Mouse (Mus musculus) 3134 (cell line): ENCODE measurements around the gene Sec11a.

Experiments used
- DNase-seq: peaks from one replicate; pipeline ENCODE4 v3.0.0-alpha.2; 2011; ENCODE audit warnings: low spot score; ENCODE audit not compliant: insufficient read length; ENCODE audit errors: extremely low read depth

The Sec11a gene

DNA sequence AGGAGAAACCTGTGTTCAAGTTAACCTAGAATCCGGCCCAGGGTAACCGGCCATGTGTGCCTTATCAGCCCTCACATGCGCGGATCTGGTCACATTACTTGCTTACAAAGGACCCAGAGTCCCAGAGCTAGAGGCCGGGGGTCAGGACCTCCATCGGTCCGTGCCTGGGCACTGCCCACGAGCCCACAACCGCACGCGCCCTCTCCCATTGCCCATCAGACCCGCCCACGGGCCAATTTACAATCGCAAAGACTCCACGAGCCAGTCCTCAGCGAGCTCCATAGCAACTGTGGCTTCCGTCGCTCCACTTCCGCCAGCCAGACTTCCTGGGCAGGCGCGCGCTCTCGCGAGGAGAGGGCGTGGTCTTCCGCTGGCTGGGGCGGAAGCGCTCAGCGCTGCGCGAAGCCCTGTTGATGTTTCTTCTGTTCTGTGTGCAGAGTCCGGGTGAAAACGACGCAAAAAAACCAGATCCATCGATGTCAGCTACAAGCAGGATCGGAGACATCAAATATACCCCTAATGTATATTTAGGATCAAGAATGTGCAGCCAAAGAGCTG, 46.6 kb downstream of the Sec11a start, which contains the start of gene Wdr73:
TSS of gene Wdr73 (minus strand) at position 326 of the 558 bp plus-strand sequence.
- peak; percentile 89 for DNase-seq

DNA sequence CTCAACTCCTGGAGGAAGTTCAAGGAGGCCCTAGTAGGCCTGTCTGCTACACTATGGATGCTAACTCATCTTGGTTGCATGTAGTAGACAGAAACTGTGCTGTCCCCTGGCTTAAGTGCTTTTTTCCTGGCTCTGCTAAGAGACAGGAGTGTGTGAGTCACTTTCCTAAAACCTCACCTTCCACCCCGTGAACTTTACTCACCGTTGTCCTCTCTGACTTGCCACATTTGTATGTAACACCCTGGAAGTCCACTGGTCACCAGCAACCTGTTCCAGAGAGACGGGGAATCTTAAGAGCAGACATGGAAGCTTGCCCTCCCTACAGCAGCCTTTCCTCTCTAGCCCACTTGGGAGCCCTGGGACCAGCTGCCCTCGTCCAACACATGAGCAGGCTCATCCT, 49.9 kb downstream of the Sec11a start:
- DNase-seq: no peak

DNA sequence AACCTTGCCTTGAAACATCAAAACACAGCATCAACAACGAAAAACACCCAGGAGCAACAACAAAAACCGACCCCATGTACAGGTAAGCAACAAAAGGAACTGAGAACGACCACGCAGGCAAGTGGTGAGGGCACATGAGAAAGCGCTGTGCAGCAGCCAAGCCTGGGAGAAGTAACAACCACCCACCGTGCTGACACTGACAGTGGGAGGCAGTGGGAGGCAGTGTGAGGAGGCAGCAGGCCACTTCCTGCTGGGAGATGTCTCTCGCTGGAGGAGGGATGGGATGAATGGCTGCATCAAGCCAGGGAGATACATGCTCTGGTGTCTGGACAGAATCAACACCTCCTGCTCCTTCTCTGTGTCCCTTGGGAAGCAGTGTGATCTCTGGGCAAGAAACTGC, 50.4 kb downstream of the Sec11a start:
- DNase-seq: no peak

DNA sequence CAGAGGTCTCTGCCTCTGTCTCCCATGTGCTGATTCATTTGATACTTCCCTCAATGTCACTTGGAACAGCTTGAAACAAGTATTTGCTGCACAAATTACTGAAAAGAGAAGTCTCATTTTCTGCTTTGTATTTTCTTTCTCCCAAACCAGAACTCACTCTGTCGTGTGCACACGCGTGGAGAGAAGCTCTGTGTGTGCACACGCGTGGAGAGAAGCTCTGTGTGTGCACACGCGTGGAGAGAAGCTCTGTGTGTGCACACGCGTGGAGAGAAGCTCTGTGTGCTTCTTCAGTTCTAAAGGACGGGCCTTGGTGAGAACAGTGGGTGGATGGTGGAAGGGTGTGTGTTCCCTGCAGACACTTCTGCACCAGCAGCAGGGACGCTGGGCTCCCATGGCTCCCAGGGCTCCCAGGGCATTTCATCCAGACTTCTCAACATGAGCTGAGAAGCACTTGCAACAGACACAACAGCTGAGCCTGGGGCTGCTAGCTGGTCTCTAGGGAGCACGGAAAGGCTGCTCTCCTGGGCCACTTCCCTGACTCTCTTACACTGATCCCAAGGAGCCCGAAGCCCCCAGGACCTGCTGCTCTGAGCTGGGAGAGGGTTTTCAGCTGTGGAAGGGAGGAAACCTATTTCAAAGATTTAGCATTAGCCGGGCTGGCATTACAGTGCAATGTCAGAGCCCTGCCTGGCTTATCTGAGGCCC, 52.6 kb downstream of the Sec11a start:
- DNase-seq: no peak

DNA sequence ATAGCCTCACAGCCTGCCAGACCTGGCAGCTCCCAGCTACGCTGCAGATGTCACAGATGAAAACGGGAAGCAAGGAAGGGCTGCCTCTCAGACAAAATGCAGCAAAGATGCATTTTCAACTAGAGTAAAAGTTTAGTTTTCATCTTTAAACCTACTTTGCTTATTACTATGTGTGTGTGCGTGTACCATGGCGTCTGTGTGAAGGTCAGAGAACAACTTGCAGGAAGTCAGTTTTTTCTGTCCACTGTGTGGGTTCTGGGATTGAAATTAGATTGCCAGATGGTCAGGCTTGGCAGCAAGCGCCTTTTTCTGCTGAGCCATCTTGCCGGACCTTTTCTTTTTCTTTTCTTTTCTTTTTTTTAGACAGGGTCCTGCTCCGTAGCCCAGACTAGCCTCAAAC, 53.4 kb downstream of the Sec11a start:
- DNase-seq: no peak

DNA sequence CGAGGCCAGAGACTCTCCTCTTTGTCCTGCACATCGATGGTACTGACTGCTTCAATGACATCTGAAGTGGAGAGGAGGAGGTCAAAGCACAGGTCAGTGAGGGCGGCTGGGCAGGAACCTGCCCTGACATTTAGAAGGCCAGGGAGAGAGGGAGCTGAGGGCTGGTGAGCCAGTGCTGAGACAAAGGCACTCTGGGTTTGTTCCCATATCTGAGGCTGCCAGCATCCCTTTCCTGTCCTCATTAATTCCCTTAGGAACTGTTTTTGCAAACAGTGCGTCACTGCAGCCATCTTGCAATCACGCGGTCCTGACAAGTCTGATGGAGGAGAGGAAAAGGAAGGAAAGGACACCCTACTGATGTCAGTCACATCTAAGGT, 53.8 kb downstream of the Sec11a start:
- no peak for DNase-seq

DNA sequence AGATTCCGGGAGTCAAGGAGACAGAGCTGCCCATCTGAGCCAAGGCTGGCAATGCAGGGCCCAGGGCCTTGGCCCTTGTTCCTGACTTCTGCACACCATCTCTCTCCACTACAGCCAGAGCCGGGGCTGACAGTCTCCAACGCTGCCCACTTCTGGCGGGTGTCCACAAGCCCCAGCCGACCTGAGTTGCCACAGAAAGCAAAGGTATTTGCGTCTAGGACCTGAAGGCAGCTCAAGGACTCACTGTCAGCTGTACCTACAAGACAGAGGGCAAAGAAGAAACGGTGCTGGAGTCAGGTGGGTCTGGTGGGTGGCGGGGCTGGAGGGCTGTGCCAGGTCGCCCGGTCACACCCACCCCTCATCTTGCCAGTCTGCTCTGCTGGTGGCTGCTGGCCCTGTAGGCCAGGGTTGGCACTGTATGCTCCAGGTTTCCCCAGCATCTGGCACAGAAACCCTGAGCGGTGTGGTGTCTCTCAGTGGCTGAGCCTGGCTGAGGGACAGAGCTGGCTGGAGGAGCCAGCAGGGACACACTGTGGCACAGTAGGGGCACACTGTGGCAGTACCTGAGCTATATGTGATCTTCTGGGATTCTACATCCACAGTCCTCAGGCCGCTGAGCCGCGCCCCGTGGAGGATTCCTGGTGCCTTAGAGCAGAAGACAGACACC, 54.4 kb downstream of the Sec11a start:
- DNase-seq: no peak

DNA sequence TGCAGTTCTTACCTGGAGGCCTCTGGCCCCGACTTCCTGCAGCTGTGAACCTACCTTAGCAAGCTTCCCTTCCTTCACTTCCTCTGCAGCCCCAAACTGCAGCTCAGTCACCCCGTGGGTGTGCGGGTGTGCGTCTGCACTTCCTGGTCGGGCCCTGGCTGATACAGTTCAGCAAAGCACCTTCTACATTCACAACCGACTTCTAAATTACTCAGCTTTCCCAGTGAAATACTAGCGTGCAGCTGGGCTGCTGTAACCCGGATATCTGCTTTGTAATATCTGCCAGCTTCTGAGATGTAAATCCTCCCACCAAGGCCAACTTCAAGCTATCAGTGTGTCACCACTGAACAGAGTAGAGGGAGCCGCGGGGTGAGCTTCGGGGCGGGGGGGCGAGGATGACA, 57.7 kb downstream of the Sec11a start:
- DNase-seq: no peak

DNA sequence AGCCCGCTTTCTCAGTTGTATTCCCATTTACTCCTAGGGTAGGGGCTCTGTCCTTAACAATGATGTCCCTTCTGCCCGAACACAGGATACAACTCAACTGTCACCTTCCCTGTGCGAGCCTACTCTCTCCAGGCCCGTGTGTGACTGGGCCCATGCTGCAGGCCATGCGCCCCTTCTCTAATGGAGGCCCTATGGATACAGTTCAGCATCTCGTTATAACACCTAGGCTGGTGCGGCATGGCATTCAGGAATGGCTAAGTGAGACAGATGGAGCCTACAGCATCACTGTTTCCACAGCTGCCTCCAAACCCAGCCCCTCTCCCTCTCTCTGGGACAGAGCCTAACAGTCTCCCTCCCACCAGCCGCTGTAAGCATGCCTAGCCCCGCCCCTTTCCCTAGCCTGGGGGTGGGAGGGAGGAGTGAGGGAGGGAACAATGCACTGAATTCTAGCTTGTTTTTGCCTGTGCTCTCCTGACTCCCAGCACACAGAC, 58.5 kb downstream of the Sec11a start:
- DNase-seq: no peak

DNA sequence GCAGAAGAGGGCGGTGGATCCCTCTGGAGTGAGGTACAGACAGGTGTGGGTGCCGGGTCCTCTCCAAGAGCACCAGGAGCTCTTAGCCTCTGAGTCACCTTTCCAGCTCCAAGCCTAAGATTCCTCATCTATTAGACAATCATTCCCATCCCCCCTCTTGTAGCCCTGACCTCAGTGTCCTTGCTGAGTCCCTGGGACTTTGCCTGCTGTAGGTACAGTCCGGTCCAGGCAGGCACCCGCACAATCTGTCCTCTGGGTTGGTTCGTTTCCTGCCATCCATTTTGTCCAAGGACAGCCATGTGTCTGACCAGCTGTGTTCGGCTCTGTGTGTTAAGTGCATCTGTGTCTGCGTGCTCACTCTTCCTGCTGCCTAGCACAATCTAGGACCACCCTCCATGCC, 59.0 kb downstream of the Sec11a start:
- DNase-seq: no peak

DNA sequence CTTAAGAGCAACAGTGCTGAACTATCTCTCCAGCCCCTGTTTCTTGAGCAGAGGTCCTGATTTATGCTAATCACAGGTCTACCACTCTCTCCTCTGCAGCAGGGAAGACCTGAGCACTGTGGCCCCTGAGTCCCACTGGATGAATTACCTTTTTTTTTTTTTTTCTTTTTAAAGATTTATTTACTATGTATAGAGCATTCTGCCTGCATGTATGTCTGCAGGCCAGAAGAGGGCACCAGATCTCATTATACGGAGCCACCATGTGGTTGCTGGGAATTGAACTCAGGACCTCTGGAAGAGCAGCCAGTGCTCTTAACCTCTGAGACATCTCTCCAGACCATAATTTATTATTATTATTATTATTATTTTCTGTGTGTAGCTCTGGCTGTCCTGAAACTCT, 61.9 kb downstream of the Sec11a start:
- no peak for DNase-seq

DNA sequence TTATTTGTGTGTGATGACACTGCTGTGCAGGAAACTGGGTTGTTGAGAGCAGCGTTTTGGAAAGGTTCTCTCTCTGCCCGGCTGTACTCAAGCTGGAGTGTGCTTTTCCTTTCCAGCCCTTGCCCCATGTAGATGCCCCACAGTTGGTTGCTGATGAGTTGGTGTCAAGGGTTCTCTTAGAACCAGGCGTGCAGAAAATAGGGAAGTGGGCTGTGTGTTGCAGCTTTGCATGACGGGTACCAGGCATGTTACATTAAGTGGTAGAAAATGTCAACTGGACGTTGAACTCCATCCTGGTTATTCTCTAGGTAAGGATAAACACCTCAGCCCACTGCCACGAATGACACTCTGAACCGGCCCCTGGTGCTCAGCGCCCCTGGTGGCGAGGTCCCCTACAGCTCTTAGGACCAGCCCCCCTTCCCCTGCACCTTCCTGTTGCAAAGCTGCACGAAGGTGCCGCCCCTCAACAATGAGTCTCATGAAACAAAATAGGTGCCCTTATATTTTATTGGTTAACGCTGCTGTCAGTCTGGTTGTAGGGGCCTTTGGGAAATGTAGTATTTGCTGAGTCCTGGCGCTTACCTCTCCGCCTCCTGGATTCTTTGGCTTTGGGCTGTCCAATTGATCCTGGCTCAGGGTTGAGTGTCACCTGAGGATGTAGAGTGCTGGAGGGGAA, 64.6 kb downstream of the Sec11a start:
- DNase-seq: no peak

DNA sequence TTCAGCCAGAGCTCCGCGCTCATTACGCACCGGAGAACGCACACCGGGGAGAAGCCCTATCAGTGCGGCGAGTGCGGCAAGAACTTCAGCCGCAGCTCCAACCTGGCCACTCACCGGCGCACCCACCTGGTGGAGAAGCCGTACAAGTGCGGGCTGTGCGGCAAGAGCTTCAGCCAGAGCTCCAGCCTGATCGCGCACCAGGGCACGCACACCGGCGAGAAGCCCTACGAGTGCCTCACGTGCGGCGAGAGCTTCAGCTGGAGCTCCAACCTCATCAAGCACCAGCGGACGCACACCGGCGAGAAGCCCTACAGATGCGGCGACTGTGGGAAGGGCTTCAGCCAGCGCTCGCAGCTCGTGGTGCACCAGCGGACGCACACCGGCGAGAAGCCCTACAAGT, 71.9 kb downstream of the Sec11a start:
- DNase-seq: no peak

DNA sequence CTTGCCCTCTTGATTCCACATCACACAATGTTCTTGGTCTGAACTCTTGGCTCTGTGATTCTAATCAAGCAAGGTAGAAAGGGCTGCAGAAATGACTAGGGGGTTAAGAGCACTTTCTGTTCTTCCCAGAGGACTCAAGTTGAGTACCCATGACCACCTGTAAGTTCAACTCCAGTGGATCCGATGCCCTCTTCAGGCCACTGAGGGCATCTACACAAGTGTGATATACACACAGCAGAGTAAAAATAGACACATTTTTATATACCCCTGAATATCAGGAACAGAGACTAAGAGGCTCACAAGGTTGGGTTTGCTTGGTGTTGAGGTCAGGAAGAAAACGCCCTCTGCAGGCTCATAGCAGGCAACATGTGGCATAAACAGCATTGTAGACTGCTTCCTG, 73.9 kb downstream of the Sec11a start:
- no peak for DNase-seq

DNA sequence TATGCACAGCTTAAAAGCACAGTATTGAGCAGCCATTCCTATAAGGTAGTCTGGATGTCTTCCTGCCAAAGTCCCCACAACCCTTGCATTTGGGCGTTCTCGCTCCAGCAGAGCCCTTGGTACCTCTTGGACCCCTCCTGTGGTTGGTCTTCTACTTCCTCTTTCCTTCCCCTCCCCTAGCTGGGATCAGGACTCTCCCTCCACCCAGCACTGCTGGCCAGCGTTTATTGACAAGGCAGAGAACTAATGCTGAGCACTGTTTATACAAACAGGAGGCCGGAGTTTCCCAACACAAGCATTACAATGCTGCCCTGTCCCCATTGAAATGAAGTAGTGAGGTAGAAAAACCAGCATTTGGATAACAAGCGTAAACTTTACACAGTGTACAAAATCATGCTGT, 74.5 kb downstream of the Sec11a start:
- DNase-seq: no peak

DNA sequence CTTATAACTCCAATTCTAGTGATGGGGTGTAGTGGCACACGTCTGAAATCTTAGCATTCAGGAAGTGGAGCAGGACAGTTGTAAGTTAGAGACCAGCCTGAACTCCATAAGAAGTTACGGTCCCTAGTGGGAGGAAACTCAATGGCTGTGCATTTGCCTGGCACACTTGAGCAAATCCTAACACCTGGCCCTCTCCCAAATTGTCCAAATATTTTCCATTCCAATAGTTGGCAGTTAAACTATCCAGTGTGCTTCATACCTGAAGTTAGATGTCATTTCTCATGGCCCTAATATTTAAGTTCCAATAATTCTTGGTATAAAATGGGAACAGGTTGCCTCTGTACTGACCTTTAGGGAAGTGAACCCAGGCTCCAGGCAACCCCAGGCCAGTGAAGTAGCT, 78.9 kb downstream of the Sec11a start:
- no peak for DNase-seq

DNA sequence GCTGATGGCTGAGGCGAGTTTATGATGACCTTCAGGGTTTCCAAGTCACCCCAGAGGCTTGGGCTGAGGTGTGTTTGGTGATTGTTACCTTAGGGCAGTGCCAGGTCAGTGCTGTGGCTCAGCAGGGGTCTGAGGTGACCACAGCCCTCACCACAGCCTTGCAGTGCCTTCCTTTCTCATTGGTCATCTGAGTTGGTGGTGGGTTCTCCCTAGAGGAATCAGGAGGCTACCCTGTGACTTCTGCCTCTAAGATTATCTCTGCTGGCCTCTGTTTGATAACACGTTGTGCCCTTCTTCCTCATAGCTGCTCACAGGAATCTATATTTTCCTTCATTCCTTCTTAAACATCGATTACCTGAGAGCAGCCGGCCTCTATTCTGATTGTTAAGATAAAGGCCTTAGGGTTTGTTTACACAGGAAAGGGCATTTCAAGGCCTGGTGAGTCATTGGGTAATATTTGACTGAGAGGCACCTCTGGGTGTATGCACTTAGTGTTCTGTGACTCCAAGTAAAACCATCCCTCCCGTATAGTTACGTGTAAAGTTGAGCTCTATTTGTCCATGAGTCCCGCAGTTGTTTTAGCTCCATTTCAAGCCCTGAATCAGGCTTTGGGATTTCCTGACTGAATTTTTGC, 80.9 kb downstream of the Sec11a start:
- DNase-seq: no peak

DNA sequence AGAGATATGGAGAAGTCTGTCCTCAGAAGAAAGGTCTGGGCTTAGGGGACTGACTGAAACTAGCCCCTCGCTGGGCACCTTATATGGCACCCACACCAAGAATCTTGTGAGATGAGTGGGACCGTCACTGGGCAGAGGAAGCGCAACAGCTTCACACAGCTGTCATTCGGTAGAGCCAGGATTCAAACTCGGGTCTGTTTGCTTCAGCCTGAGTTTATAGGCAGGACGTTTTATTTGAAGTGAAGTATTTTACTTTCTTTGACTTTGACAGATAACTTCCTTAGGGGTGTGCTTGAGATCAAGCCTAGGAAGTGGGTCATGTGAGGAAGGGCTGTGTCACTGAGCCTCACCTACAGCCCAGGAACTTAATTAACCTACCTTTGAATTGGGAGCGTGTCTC, 82.1 kb downstream of the Sec11a start:
- DNase-seq: no peak

DNA sequence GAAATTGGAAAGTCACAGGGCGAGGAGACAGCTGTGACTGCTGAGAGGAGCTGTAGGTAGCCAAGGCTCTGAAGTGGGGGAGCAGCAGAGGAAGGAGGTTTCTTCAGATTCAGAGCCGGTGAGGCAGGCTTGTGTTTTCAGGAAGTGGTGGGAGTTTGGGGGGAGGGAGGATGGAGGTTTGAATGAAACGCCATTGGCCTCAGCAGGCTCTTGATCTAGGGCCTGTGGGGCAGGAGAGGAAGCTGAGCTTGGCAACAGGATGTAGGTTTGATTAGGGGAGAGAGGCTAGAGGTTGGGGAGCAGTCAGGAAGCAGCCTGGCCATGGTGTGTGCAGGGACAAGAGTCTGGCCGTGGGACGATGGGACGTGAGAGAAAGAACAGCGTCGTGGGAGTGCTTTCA, 82.7 kb downstream of the Sec11a start:
- DNase-seq: no peak

DNA sequence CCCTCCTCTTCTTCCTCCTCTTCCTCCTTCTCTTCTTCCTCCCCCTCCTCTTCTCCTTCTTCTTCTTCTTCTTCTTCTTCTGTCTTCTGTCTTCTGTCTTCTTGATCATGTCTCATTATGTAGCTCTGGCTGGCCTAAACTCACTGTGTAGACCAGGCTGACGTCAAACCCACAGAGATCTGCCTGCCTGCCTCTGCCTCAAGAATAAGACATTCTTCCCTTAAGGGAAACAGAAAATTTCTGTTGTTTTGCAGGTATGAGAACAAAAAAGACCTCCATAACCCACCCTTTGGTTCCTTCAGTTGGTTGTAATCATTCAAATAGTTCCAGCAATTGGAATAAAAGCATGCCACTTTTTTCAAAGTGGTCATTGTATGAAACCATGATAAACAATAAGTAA, 83.4 kb downstream of the Sec11a start:
- no peak for DNase-seq

DNA sequence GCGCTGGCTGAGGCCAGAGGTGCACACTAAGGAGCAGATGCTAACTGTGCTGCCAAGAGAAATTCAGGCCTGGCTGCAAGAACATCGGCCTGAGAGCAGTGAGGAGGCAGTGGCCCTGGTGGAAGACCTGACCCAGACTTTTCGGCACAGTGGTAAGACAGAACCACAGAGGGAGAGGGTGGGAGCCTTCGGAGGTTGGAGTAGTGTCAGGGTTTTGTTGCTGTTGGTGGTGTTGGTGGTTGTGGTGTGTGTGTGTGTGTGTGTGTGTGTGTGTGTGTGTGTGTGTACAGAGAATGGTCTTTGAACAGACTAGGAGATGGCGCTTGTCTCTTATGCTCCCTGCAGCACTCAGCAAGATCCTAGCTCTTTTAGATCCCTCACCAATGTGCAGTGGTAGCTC, 84.1 kb downstream of the Sec11a start:
- no peak for DNase-seq
